Mouse (Mus musculus) left cerebral cortex, postnatal 14 days (tissue): ENCODE data around the gene Plcg2. TPM values are rescaled to one million over a fixed set of nuclear protein-coding genes. Genes with fewer than 3 reads are reported as not detected.
A peak's percentile ranks its signal among the peaks of the same experiment; 100 is the strongest.

Experiments
- DNase-seq, 2 experiments: peaks; one replicate each; pipeline ENCODE4 v3.0.0; 2021 to 2022; ENCODE audit warnings: low spot score in 2 of 2, mixed read lengths in 1 of 2
- intact Hi-C: fragments of 180-260 bp; cut with DNase I; formaldehyde crosslinking; loops from one replicate; pipeline ENCODE4 v1.15.1; 2025
- total RNA-seq, 2 experiments: library from RNA; stranded (reverse); gene quantifications; 2 replicates each; pipeline ENCODE4 v1.2.3; 2021

The Plcg2 gene
- total RNA-seq, 2 experiments from 2014 or later: 2.9 TPM

- no peak for DNase-seq
- intact Hi-C loops: loop anchor here (5.0 to 10.0 kb wide), 3 partner anchors 87 to 535 kb away; partner anchors contain the start of gene Atmin
Measured at GRCm38 (mm10) chr8:117479996-117480395, 18.1 kb upstream of the Plcg2 start.

- no peak for DNase-seq
- intact Hi-C loops: no loop called here
Measured at GRCm38 (mm10) chr8:117480516-117480915, 17.6 kb upstream of the Plcg2 start.

GRCm38 (mm10) chr8:117481830-117482229, 16.3 kb upstream of the Plcg2 start:
- intact Hi-C loops: no loop called here
- no peak for DNase-seq

DNA sequence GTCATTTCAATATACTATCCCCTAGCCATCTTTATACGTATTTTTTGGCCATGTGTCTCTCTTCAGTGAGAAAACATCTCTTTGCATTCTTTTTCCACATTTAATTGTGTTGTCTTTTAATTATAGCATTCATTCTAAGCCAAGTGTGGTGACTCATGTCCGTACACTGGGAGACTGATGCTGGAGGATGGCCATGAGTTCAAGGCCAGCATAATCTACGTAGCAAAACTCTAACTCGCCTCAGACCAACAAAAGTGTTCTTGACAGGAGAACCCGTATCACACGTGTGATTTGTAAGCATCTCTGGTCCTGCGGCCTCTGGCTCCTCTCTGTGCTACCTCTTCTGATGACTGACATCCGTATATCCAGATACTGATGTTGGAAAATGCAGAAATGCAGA, 13.4 kb upstream of the Plcg2 start:
- intact Hi-C loops: no loop called here
- DNase-seq: no peak

- intact Hi-C loops: no loop called here
- no peak for DNase-seq
Measured at GRCm38 (mm10) chr8:117485316-117485715, 12.8 kb upstream of the Plcg2 start.

GRCm38 (mm10) chr8:117488246-117489005, 9.7 kb upstream of the Plcg2 start:
- intact Hi-C loops: no loop called here
- no peak for DNase-seq

- intact Hi-C loops: no loop called here
- DNase-seq: no peak
Measured at GRCm38 (mm10) chr8:117493543-117493942, 4.5 kb upstream of the Plcg2 start.

- intact Hi-C loops: loop anchor here (5.0 kb wide), 1 partner anchor 57 kb away; no protein-coding TSS in a partner anchor
- no peak for DNase-seq
Measured at GRCm38 (mm10) chr8:117494874-117495273, 3.2 kb upstream of the Plcg2 start.

DNA sequence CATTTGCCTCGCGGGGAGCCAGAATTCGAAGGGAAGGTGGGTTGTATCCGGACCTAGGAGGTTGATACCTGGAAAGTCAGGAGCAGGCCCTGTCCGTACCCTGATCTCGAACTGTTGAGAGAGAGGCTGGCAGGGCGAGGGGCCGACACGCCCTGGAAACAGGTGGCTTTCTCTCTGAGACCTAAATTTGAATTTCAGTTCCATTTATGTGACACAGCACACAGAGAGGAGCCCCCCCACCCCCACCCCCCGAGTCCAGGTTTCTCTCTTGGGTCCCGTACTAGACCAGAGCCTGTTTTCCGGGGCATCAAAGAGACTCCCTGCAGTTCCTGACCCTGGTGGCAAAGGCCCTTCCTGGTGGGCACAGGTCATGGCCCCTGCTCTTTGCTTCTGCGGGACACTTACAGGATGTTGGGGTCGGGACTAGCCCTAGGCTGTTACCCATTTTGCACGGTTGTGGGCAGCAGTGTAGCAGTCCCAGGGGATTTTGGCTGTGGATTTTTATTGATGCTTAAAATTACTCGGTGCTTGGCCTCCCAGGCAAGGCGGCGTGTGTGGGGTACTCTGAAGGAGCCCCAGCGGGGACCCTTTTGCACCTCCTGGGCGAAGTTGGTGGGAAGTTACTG, 937 bp downstream of the Plcg2 start:
- intact Hi-C loops: loop anchor here (5.0 kb wide), 1 partner anchor 53 kb away; no protein-coding TSS in a partner anchor

GRCm38 (mm10) chr8:117500232-117500823, 2.2 kb downstream of the Plcg2 start:
- intact Hi-C loops: no loop called here
- DNase-seq: no peak

More for the DNA sequence above, 937 bp downstream of the Plcg2 start:
- DNase-seq: no peak

DNA sequence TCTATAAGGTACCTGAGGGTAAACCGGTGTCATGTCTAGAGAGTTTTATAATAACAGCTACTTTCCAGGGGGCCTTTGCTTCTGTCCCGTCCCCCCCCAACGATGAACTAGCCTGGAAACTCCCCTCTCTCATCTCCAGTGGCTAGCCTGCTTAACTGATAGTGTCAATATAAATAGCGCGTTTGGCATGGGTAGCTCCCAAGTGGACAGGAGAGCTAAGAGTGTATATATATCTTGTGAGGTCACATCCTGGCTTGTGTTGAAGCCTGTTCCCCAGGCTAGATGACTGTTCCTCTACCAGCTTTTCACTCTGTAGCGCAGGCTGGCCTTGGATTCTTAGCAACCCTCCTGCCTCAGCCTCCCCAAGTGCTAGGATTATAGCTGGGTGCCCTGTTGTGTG, 3.2 kb downstream of the Plcg2 start:
- intact Hi-C loops: no loop called here
- no peak for DNase-seq

DNA sequence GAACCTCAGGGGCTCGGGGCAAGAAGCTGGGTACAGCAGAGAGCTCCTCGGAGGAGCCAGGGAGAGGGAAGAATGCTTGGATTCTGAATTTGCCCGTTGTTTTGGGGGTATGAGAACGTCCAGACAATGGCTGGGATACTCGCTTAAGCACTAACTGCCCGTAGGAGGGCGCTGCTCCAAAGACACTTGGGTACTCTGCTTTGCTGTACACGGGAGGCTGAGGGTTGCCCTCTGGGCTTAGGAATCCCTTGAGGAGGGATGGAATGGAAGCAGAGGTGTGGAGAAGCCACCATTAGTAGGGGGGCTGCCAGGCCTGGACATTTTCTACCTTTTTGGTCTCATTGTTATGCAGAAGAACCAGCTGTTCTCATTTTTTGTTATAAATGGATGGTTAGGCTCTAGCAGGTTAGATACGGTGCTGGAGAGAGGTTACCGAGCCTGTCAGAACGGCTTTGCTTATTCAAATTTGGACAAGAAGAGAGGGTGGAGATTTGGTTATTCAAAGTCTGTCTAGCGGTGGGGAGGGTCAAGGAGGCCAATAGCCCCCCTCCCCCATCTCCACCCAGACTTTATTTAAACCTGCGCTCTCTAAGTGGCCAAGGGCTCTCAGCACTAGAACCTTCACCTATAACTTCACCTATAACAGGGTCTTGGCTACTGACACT, 5.4 kb downstream of the Plcg2 start:
- no peak for DNase-seq
- intact Hi-C loops: no loop called here

DNA sequence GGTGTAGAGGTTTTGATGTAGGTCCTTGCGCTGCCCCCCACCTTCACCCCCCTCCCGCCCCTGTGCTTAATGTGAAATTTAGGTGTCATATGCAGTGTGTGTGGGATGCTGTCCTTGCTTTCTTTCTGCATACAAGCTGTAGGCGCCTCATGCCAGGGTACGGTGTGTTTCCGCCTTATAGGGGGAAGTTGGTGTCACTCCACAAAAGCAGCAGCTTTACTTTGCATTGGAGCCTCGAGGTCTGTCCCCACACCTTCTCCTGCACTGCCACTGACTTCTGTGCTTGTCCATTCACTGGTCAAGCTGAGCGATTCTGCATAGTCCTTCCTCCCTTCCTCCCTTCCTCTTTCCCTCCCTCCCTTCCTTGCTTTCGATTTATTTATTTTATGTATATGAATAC, 9.6 kb downstream of the Plcg2 start:
- no peak for DNase-seq
- intact Hi-C loops: no loop called here

GRCm38 (mm10) chr8:117516876-117517565, 18.9 kb downstream of the Plcg2 start:
- intact Hi-C loops: no loop called here
- no peak for DNase-seq

- intact Hi-C loops: no loop called here
- DNase-seq: no peak
Measured at GRCm38 (mm10) chr8:117517861-117518260, 19.8 kb downstream of the Plcg2 start.

DNA sequence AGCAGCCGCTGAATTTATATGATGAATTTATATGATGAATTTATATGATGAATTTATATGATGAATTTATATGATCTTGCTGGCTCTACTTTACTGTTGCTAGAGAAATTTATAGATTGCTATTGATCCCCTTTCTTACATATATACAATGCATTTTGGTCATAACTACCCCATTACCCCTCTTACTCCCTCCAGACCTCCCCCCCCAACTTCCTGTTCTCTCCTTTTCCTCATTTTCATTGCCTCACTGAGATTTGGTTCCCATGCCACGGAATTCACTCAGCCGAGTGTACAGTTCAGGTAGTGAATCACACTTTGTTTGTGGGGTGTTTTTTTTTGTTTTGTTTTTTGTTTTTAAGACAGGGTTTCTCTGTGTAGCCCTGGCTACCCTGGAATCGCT, 20.8 kb downstream of the Plcg2 start:
- intact Hi-C loops: no loop called here
- no peak for DNase-seq

- peak in 1 of 2 experiments; percentile 28 for DNase-seq
- intact Hi-C loops: no loop called here
Measured at GRCm38 (mm10) chr8:117526185-117526584, 28.1 kb downstream of the Plcg2 start.

GRCm38 (mm10) chr8:117527983-117528382, 29.9 kb downstream of the Plcg2 start:
- DNase-seq: no peak
- intact Hi-C loops: no loop called here

DNA sequence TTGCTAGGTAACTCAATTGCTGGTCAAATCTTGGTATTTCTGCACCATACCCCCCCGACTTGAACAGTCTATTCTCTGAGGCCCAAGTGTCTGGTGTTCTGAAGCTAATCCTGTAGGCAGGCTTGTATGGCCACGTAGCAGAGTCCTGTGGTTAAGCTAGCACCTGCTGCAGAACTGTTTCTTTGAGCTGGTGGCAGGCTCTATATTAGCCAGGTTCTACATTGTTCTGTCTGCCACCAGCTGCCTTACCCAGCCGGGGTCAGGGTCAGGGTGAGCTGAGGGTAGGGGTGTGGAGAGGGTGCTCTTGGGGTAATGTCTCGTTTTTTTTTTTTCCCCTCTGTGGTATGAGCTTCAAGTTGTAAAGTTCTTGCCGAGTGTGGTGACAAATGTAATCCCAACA, 31.1 kb downstream of the Plcg2 start:
- no peak for DNase-seq
- intact Hi-C loops: no loop called here
